Mouse (Mus musculus): ENCODE measurements at regions not wholly inside any gene's neighbourhood (a gene's known extent, or its start where the extent isn't known, plus 50 kb on each side); places are given as distances from the start of the nearest gene placed in this dataset.

DNA sequence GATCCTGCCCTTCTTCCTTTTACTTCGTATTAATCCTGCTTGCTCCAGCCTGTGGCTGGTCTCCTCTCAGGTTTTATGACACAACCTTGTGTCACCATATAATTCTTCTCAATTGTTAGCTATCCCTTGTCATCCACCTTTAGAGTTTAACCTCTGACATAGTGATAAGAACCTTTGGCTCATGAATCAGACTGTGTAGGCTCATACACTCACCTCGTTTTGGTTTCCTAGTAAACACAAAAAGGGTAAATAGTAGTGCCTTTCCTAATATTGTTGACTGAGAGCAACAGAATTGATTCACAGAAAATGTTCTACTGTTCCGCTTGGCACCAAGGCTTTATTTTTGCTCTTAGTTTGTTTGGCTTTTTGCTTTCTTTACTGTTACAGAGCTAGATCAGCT, 216.2 kb upstream of the H2al1a start:
- H3K4me3 ChIP-seq (ENCODE audit: low read length) = no peak overlapping the region
- ATAC-seq (ENCODE audit: low FRiP score, low TSS enrichment) = no peak
- H3K4me2 ChIP-seq (replicated peaks; ENCODE audit: low read depth, low read length) = no peak overlapping the region
- no peaks in the 10 kb centered on the region for H3K9me3 ChIP-seq (ENCODE audit: control insufficient read depth, low read length)
- no peaks in the 10 kb centered on the region for H3K4me1 ChIP-seq (ENCODE audit: control insufficient read depth, insufficient read depth, low read length)
- H3K27me3 ChIP-seq (ENCODE audit: control insufficient read depth, insufficient read depth, low read length) = peaks cover 6% of the 10 kb centered on the region
- no peak overlapping the region for H3K27ac ChIP-seq (ENCODE audit: low read depth, low read length)
- H3K36me3 ChIP-seq (ENCODE audit: control insufficient read depth, insufficient read depth, low read length) = no peaks in the 10 kb centered on the region
- H3K9ac ChIP-seq (ENCODE audit: low read depth, low read length) = no peak overlapping the region
- WGBS = 72% methylated on average over 3 of the region's 3 CpGs

DNA sequence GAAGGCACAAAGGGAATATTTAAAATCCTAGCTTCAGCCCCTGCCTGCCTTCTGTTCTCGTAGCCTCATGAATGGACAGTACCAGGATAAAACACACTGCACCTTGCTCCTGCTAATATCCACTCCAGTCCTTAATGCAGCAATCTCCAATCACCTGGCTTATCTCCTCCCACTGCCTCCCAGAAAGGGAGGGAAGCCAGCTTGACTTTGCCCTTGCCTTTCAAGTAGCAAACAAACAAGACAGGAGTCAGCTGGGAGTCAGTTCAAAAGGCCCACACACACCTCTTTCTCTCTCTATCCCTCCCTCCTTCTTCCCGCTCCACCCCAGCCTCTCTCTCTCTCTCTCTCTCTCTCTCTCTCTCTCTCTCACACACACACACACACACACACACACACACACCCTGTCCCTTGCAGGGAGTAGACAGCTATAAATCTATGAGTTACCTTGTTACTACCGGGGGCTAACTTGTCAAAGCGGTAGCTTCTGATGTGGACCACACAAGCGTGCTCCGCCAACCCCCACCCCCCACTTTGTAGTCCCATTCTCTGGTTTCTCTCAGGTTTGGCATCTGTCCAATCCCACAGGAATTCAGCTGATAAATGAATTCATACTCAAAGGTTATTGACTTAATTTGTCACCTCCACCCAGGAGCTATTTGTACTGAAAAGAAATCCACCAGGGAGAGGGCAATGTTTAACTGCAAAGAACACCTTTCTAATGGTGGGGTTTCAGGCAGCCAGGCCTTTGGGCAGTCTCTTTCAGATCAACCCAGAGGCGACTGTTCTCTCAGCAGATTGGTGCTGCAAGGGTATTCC, 212.6 kb upstream of the H2al1a start:
- WGBS = 38% methylated on average over 6 of the region's 7 CpGs
- Histone ChIP-seq H3K27ac (ENCODE audit: low read depth, low read length) (no peak overlapping the region), H3K4me1 (ENCODE audit: control insufficient read depth, insufficient read depth, low read length) (no peaks in the 10 kb centered on the region), H3K4me3 (ENCODE audit: low read length) (no peak overlapping the region), H3K9ac (ENCODE audit: low read depth, low read length) (no peak overlapping the region), H3K36me3 (ENCODE audit: control insufficient read depth, insufficient read depth, low read length) (no peaks in the 10 kb centered on the region), H3K4me2 (replicated peaks; ENCODE audit: low read depth, low read length) (no peak overlapping the region), H3K27me3 (ENCODE audit: control insufficient read depth, insufficient read depth, low read length) (peaks cover 6% of the 10 kb centered on the region), H3K9me3 (ENCODE audit: control insufficient read depth, low read length) (no peaks in the 10 kb centered on the region)
- peak; percentile 62 for ATAC-seq (ENCODE audit: low FRiP score, low TSS enrichment)

DNA sequence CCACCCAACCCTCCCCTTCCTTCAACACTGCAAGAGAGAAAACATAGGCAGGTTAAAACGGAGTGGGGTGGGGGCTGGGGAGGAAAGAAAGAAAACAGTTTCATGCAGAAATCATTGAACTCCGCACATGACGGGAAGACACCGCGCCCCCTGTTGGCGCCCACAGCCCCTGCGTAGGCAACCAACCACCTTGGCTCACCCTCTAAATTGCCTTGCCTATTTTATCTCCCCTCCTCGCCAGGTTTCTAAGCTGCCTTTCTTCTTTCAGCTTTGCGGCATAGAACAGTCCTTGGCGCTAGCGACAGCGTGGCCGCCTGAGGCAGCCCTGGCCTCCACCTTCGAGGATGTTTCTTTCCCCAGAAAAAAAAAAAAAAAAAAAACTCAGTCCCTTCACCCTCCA, 211.1 kb upstream of the H2al1a start:
- no peaks in the 10 kb centered on the region; the same call in 1 of the 2 replicates for H3K27me3 ChIP-seq (ENCODE audit: control insufficient read depth, insufficient read depth, low read length)
- H3K4me1 ChIP-seq (ENCODE audit: control insufficient read depth, insufficient read depth, low read length) = no peaks in the 10 kb centered on the region
- H3K4me2 ChIP-seq (replicated peaks; ENCODE audit: low read depth, low read length) = peak overlapping the region; percentile 21; the same call in 1 of the 2 replicates
- no peaks in the 10 kb centered on the region for H3K36me3 ChIP-seq (ENCODE audit: control insufficient read depth, insufficient read depth, low read length)
- H3K27ac ChIP-seq (ENCODE audit: low read depth, low read length) = no peak overlapping the region
- no peak for ATAC-seq (ENCODE audit: low FRiP score, low TSS enrichment)
- no peak overlapping the region for H3K4me3 ChIP-seq (ENCODE audit: low read length)
- no peaks in the 10 kb centered on the region for H3K9me3 ChIP-seq (ENCODE audit: control insufficient read depth, low read length)
- WGBS = 23% methylated on average over 14 of the region's 14 CpGs
- no peak overlapping the region for H3K9ac ChIP-seq (ENCODE audit: low read depth, low read length)

DNA sequence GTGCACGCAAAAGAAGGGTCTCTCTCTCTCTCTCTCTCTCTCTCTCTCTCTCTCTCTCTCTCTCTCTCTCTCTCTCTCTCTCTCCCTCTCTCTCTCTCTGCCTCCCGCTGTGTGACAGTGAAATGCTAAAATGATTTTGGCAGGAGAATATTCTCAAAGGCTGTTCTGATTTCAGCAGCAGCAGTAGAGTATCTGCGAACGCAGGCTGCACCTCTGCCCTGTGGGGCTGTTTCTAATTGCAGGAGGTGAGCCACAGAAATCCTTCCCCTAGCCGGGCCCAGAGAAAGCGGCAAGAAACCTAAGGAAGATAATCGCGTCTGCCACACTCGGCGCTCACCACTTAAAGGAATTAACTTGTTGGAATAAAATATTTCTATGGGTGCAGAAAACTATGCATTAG, 210.6 kb upstream of the H2al1a start:
- WGBS = 54% methylated on average over 10 of the region's 10 CpGs
- ATAC-seq (ENCODE audit: low FRiP score, low TSS enrichment) = no peak
- no peaks in the 10 kb centered on the region for H3K9me3 ChIP-seq (ENCODE audit: control insufficient read depth, low read length)
- H3K4me2 ChIP-seq (replicated peaks; ENCODE audit: low read depth, low read length) = no peak overlapping the region; the same call in 1 of the 2 replicates
- H3K27me3 ChIP-seq (ENCODE audit: control insufficient read depth, insufficient read depth, low read length) = no peaks in the 10 kb centered on the region; the same call in 1 of the 2 replicates
- no peak overlapping the region for H3K27ac ChIP-seq (ENCODE audit: low read depth, low read length)
- H3K36me3 ChIP-seq (ENCODE audit: control insufficient read depth, insufficient read depth, low read length) = no peaks in the 10 kb centered on the region
- H3K4me3 ChIP-seq (ENCODE audit: low read length) = no peak overlapping the region
- no peaks in the 10 kb centered on the region for H3K4me1 ChIP-seq (ENCODE audit: control insufficient read depth, insufficient read depth, low read length)
- H3K9ac ChIP-seq (ENCODE audit: low read depth, low read length) = no peak overlapping the region

DNA sequence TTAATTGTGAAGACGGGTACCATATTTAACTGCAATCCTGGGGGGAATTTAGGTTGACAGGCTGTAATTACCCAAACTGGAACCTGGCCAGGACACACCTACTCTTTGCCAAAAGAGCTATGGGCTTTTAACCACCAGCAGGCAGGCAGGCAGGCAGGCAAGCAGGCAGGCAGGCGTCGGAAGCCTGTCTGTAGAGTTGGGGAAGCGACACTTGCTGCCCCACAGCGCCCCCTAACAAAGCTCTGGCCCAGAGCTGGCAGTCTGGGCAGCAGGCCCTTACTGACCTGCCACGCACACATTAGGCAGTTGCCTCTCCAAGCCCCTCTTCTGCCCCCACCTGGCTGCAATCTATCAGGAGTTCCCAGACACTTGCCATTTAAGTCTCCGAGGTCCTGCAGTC, 208.6 kb upstream of the H2al1a start:
- Histone ChIP-seq H3K27me3 (ENCODE audit: control insufficient read depth, insufficient read depth, low read length) (no peaks in the 10 kb centered on the region; the same call in 1 of the 2 replicates), H3K27ac (ENCODE audit: low read depth, low read length) (no peak overlapping the region), H3K4me1 (ENCODE audit: control insufficient read depth, insufficient read depth, low read length) (no peaks in the 10 kb centered on the region), H3K4me2 (replicated peaks; ENCODE audit: low read depth, low read length) (no peak overlapping the region), H3K36me3 (ENCODE audit: control insufficient read depth, insufficient read depth, low read length) (no peaks in the 10 kb centered on the region), H3K9me3 (ENCODE audit: control insufficient read depth, low read length) (no peaks in the 10 kb centered on the region), H3K9ac (ENCODE audit: low read depth, low read length) (no peak overlapping the region), H3K4me3 (ENCODE audit: low read length) (no peak overlapping the region)
- WGBS = 29% methylated on average over 7 of the region's 7 CpGs
- no peak for ATAC-seq (ENCODE audit: low FRiP score, low TSS enrichment)

DNA sequence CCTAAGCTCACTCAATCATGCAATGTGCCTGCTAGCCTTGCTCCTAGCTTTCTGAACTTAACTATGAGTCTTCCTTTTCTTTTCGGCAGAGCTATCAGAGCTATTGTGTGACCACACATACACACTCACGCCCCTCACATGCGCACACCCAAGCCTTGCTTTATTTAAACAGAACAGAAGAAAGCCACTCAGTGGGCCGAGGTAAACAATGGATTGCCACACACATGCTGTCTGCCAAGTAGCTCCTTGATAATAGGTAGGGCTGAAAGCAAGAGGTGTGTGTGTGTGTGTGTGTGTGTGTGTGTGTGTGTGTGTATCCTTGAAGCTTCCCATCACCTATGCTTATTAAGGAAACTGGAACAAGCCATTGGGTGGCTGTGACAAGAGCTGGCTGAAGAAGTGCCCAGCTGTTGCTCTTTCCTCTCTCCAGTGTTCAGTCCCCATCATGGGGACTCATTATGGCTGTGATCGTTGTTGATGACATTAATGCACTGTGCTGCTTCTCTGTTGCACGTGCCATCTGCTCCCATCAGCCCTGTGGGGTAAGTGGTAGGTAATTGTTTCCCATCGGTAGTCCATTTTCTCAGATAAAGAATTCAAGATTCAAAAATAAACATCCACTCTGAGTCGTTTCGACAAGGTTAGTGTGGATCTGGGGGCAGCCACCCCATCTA, 201.3 kb upstream of the H2al1a start:
- Histone ChIP-seq H3K27me3 (ENCODE audit: control insufficient read depth, insufficient read depth, low read length) (no peaks in the 10 kb centered on the region), H3K9ac (ENCODE audit: low read depth, low read length) (no peak overlapping the region), H3K27ac (ENCODE audit: low read depth, low read length) (no peak overlapping the region), H3K9me3 (ENCODE audit: control insufficient read depth, low read length) (no peaks in the 10 kb centered on the region), H3K4me1 (ENCODE audit: control insufficient read depth, insufficient read depth, low read length) (no peaks in the 10 kb centered on the region), H3K4me3 (ENCODE audit: low read length) (no peak overlapping the region), H3K4me2 (replicated peaks; ENCODE audit: low read depth, low read length) (no peak overlapping the region), H3K36me3 (ENCODE audit: control insufficient read depth, insufficient read depth, low read length) (no peaks in the 10 kb centered on the region)
- ATAC-seq (ENCODE audit: low FRiP score, low TSS enrichment) = no peak
- WGBS = 75% methylated on average over 9 of the region's 9 CpGs

DNA sequence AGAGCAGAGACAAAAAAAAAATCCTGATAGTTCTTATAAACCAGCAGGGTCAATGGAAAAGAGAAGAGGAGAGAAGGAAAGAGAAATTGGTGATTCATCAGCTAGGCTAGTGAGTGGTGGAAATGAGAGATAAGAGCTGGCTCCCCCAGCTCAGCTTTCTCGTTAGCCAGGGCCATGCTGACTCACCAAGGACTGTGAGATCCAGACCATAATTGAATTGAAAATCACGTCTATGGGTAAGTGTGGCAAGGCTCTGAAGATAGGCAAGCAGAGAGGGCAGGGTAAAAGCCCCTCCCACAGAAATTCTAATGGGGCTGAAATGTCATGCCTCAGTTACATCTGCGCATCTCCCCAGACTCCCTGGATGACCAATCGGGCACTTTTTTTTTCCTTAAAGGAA, 200.7 kb upstream of the H2al1a start:
- ATAC-seq (ENCODE audit: low FRiP score, low TSS enrichment) = no peak
- H3K9ac ChIP-seq (ENCODE audit: low read depth, low read length) = no peak overlapping the region
- H3K4me3 ChIP-seq (ENCODE audit: low read length) = no peak overlapping the region
- H3K9me3 ChIP-seq (ENCODE audit: control insufficient read depth, low read length) = no peaks in the 10 kb centered on the region
- H3K27ac ChIP-seq (ENCODE audit: low read depth, low read length) = no peak overlapping the region
- 36% methylated on average over 4 of the region's 4 CpGs for WGBS
- no peaks in the 10 kb centered on the region for H3K4me1 ChIP-seq (ENCODE audit: control insufficient read depth, insufficient read depth, low read length)
- no peak overlapping the region for H3K4me2 ChIP-seq (replicated peaks; ENCODE audit: low read depth, low read length)
- H3K36me3 ChIP-seq (ENCODE audit: control insufficient read depth, insufficient read depth, low read length) = no peaks in the 10 kb centered on the region
- H3K27me3 ChIP-seq (ENCODE audit: control insufficient read depth, insufficient read depth, low read length) = no peaks in the 10 kb centered on the region

DNA sequence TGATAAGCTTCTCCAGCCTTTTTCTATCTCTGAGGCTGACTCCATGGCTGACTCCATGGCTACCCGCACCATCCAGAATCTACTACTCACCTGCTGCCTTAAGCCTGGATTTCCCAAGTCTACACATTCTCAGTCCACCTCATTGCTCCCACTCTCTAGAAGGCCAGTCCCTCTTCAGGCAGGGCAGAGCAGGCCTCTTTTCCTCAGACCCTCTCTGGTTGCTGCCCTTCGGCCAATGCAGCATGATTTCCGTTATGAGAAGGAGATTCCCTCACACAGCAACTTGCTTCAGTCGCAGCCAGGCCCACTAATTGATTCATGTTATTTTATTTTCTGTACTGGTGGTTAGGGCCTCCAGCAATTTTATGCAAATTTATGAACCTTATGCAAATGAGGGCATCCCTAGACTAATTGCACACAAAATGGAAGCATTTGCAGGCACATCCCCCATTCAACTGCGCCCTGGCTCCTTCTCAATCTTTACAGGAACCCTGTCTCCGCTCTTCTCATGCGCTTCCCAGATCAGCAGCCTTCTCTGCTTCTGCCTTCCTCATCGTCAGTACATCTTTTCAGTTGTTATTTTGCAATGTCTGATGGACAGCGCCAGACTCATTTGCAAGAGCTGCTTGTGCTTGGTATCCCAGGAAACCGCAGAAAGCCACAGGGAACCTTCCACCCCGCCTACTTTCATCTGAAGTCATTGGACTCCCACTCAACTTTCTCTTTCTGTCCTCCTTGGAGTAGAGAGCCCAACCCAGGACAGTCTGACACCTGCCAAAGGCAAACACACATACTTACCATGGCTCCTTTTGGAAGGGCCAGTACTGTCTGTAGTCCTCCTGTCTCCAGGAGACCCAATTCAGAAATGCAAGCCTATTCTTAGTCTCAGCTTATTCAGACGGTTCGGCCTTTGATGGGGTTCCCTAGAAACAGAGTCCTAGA, 199.6 kb upstream of the H2al1a start:
- H3K36me3 ChIP-seq (ENCODE audit: control insufficient read depth, insufficient read depth, low read length) = no peaks in the 10 kb centered on the region
- 79% methylated on average over 13 of the region's 13 CpGs for WGBS
- H3K4me2 ChIP-seq (replicated peaks; ENCODE audit: low read depth, low read length) = no peak overlapping the region
- H3K27me3 ChIP-seq (ENCODE audit: control insufficient read depth, insufficient read depth, low read length) = no peaks in the 10 kb centered on the region
- no peak overlapping the region for H3K4me3 ChIP-seq (ENCODE audit: low read length)
- ATAC-seq (ENCODE audit: low FRiP score, low TSS enrichment) = no peak
- H3K4me1 ChIP-seq (ENCODE audit: control insufficient read depth, insufficient read depth, low read length) = no peaks in the 10 kb centered on the region
- H3K9ac ChIP-seq (ENCODE audit: low read depth, low read length) = no peak overlapping the region
- no peak overlapping the region for H3K27ac ChIP-seq (ENCODE audit: low read depth, low read length)
- H3K9me3 ChIP-seq (ENCODE audit: control insufficient read depth, low read length) = no peaks in the 10 kb centered on the region
